Mouse (Mus musculus): ENCODE measurements around the gene Plaur.
"Not testable (repeated sequence)": the region's sequence is repeated elsewhere in the genome, so short reads cannot be mapped to it uniquely, and the experiment has no call there.

Gene Plaur

DNA sequence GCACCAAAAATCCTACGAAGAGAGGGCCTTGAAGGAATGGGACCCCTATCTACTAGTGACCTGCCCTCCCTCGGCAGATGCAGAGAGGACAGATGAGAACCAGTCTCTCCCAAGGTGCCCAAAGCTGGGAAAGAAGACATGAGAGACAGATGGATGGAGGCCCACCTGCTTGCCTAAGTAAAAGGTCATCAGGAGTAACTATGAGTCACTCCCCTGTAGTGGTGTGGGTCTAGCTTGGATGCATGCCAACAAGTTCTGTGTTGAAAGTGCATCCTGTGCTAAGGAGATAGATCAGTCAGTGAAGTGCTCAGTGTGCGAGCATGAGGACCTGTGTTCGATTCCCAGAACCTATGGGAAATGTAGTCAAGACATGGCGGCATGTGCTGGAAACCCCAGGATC, 16.6 kb downstream of the Plaur start:
- no peak for DNase-seq (ENCODE audit: low spot score)

DNA sequence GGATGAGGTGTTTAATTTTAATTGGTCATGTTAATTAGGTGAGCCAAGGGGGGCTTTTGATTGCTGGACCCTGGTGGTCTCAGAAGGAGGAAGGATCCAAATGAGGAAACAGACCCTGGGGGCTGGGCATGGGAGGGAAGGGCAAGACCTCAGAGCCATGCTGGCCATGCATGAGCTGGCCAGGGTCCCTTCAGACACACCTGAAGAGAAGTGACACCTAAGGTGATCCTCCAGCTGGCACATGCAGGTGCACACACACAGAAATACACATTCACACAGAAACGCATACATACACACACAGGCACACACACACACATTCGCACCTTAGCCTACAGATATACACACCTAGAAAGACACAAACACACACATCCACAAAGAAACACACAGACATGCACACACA, 17.4 kb downstream of the Plaur start:
- no peak for DNase-seq (ENCODE audit: low spot score)

DNA sequence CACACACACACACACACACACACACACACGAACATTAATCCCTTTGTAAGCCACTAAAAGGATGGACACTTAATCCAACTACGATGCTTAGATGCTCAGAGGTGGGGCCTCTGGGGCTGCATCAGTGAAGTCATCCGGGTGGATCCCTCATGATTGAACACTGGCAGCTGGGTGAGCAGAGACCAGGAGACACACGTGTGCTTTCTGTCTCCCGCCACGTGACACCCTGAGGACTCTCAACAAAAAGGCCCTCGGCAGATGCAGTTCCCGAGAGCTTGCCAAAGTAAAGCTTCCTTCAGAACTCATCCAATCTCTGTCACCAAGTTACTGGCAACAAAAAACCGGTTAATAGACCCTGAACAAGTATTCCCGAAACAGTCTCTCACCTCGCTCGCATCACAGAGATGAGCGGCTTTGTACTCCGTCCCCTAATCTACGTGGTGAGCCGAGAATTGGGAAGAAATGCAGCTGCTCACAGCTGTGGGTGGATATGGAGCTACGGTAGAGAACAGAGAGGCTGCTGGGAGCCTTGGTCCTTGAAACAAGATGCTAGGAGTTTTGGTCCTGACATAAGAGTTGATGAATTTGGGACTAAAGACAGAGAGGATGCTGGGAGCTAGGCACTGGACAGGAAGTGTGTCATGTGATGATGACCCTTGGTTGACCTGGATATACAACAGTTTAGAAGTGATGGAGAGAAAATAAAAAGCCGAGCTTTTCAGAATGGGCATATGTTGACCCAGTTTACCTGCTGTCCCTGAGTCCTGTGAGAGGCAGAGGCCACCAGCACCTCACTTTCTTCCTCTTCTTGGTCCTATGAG, 18.0 kb downstream of the Plaur start:
- DNase-seq (ENCODE audit: low spot score), result no peak

DNA sequence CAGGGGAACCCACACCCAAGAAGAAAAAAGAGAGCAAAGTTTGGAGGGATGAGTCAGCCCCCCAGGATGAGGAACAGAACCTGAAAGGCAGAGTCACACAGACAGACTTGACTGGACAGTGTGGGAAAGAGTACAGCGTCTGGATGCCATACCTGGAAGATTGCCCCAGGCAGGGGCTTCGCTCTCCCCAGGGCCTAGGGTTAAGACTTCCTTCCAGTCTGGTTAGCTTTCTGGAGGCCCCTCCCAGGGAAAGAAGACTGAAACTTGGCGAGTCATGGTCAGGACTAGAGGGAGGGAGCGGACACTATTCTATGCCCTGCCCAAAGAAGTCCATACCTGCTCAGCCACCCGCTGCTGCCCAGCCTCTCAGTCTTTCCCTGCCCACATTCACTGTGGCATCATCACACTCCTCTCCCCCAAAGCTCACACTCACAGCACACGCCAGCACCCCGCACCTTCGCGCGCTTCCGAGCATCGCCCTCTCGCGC, 18.7 kb downstream of the Plaur start:
- DNase-seq (ENCODE audit: low spot score), result no peak

DNA sequence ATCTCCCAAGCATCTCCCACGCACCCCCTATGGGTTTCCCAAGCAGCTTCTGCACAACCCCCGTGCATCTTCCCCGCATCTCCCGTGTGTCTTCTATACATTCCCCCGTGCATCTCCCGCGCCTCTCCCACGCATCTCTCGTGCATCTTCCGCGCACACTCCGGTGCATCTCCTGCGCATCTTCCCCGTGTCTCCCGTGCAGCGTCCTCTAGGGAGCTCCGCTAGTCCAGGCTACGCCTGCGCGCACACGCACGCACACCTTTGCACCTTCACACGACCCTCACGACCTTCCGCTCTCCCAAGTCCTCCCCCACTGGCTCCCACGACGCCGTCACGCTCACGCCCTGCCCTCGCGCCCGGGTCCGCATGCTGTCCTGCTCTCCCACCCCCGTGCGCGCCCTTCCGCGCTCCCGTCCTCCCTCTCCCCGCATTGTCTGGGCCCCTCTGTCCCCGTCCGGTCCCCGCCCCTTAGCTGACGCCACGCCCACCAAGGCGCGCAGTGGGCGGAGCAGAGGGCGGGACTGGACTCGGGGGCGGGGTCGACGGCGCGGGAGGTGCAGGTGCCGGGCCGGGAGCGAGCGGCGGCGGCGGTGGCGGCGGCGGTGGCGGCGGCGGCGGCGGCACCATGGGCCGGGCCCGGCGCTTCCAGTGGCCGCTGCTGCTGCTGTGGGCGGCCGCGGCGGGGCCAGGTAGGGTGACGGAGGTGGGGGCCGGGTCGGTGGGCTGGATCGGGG, 19.4 kb downstream of the Plaur start, which contains the start of gene Cadm4:
Gene Cadm4, plus strand, starts transcription at position 550 of the 734 bp plus-strand sequence.
- DNase-seq (ENCODE audit: low spot score), result peak; percentile 85

DNA sequence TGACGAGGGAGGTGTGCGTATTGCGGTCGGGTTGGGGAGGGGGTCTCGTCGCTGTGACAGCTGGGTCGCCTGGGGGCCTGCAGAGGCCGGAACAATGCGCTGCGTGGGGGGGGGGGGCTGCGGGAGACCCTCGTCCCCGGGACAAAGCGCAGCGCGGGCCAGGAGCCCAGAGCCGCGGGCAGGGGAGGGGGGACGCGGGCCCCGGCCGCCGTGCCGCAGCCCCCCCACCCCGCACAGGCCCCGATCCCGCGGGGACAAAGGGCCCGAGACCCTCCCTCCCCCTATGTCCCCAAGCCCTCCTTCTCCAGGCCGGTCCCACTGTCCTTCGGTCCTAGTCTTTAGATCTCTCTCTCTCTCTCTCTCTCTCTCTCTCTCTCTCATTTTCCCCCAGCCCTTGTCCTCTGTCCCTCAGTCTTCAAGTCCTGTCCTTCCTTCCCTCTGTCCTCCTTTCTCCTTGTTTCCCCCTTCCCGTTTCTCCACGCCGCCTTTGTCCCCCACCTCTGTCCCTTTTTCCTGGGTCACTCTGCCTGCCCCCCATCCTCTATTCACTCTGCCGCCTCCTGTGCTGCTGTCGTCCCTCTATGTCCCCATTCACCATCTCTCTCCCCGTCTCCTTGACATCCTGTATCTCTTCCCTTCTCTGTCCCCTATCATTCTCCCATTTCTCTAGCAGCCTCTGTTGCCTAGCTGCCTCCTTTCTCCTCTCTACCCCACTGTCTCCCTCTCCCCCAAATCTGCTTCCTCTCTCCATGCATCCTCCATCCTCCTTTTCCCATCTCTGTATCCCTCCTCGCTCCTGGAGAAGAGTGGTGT, 20.1 kb downstream of the Plaur start:
- DNase-seq (ENCODE audit: low spot score), result no peak

DNA sequence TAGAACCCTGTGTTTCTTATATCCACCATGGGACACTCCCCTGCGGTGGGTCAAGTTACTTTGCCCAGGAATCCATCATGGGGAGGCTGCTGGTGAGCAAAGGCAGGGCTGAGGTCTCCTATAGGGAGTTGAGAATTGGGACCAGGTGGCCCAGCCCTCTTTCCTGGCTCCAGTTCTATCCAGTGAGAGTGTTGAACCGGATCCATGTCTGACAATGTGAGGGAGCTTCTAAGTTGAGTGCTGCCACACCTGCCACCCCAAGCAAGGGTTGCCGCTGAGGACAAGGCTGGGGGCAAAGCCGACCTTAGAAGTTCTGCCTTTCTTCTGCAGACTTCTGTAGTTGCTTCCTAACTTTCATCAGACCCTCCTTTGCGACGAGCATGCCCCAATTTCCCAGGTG, 21.0 kb downstream of the Plaur start:
- not testable (repeated sequence) for DNase-seq (ENCODE audit: low spot score)

DNA sequence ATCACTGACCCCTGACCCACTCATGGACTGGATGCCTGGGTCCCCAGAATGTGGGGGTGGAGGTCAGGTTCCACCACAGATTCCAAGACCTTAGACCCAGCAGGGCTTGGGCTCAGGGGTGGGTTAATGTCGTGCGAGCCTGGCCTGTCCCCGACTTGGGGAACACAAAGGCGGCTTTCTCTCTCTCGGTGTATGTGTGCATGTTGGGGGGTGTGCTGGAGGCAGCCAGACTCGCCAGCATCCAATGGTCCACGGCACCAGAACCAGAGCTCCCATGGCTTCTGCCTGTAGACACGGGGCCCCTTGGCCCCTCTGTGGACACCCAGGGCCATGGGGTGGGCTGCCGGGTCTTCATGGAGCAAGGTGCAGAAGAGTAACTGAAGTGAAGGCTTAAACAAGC, 23.2 kb downstream of the Plaur start:
- no peak for DNase-seq (ENCODE audit: low spot score)

DNA sequence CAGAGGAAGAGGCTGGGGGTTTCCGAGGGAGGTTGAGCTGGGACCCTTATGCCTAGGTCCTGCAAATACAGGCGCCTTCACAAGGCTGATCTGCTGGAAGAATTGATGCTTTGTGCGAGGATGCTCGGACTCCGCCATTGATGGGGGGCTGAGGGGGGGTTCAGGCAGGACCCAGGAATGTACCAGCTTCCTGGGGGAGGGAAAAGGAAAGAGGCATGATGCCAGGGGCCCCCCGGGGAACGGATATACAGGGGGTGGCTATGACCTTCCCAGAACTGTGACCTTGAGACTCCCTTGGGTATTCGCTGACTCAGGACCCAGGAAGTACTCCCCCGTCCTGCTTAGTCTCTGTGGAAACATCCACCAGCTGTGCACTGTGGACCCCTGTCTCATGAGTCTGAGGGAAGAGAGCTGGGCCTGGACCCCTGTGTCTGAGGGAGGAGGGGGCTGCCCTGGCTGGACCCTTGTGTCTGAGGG, 24.4 kb downstream of the Plaur start:
- no peak for DNase-seq (ENCODE audit: low spot score)

DNA sequence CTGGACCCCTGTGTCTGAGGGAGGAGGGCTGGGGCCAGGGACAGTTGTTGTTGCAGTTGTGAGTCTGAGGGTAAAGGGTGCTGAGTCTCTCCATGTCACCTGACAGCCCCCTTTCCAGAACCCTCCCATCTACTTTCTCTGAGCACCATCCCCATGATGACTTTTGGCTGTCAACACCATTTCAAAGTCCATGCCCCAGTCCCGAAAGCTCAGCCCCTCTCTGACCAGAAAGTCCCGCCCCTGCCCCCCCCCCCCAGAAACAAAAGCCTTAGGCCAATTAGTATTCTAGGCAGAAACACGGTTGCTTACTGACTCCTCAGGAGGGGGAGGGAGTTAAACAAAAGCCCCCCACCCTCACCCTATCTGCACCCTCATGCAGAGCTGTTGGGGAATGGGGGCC, 25.1 kb downstream of the Plaur start:
- DNase-seq (ENCODE audit: low spot score), result no peak

DNA sequence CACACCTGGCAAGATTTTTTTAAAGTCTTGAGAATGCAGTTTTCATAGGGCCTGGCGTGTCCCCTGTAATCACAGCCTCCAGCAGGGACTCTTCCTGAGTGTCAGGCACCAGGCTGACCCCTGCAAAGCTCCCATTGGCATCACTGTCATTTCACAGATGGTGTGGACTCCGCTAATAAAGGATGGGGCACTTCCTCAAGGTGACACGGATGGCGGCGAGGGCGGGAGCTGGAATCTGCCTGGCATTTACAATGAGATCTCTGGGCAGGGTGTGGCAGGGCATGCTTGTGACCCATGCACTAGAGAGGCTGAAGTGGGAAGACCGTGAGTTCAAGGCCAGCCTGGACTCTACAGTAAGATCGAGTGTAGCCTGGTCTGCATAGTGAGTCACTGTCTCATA, 26.0 kb downstream of the Plaur start:
- no peak for DNase-seq (ENCODE audit: low spot score)

DNA sequence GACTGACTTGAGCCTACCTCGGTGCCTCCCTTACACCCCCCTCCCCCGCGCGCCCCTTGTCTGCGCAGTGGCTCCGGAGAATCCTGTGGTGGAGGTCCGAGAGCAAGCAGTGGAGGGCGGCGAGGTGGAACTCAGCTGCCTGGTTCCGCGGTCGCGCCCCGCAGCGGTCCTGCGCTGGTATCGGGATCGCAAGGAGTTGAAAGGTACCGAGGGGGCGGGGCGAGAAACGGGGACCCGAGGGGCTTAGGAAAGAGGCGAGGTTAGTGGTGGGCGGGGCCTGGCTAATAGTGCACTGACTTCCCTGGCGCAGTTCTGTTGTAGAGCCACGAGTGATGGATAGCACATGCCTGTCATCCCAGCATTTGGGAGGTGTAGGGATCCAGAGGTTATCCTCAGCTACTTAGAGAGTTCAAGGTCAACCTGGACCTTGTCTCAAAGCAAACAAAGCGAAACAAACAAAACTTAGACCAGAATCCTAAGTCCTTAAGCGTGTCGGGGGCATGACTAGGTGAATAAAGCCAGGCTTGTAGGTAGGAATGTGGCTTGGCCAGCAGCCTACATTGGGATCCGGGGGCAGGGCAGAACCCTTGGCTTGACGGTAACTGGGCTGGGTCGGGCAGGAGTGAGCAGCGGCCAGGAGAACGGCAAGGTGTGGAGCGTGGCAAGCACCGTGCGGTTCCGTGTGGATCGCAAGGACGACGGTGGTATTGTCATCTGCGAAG, 37.7 kb downstream of the Plaur start:
- DNase-seq (ENCODE audit: low spot score), result no peak

DNA sequence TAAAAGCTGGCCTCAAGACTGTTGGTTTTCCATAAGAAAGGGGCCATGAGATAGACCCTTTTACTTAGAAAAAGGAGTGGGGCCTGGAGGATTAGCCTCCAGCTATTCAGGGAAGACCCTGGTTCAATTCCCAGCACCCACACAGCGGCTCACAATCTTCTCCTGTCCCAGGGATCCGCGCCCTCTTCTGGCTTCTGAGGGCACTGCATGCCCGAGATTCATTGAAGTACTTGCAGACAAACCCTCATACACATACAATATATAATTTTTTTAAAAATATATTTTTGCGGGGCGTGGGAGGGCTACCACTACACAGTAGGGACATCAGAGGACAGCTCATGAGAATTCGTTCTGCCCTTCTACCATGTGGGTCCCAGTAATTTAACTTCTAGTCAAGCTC, 38.6 kb downstream of the Plaur start:
- no peak for DNase-seq (ENCODE audit: low spot score)

DNA sequence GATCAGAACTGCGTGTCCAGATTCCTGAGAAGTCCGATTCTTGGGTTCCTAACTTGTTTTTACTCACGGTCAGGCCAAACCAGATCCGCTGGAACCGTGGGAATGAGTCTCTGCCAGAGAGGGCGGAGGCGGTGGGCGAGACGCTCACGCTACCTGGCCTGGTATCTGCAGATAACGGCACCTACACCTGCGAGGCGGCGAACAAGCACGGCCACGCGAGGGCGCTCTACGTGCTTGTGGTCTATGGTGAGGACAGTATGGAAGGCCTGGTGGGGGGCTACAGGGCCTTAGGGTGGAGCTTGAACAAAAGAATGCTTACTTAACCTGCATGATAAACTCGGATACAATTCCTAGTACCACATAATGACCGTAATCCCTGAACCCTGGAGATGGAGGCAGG, 39.2 kb downstream of the Plaur start:
- DNase-seq (ENCODE audit: low spot score), result no peak

DNA sequence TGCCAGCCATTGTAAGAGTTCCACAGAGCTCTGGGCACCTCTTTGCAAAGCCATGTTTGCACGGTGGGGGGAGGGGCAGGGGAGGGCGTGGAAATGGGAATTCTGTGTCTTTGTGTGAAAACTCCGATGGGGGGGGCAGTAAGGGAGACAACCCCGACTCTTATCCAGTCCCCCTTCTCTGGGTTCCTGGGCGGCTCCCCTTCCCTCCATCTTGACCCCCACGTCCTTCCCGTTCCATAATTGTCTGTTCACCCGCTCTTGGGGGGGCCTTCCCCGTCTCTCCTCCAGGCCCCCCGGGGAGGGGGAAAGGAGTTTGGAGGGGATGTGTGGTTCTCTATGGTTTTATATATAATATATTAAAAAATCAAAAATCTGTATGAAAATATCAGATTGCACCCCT, 41.7 kb downstream of the Plaur start:
- no peak for DNase-seq (ENCODE audit: low spot score)

DNA sequence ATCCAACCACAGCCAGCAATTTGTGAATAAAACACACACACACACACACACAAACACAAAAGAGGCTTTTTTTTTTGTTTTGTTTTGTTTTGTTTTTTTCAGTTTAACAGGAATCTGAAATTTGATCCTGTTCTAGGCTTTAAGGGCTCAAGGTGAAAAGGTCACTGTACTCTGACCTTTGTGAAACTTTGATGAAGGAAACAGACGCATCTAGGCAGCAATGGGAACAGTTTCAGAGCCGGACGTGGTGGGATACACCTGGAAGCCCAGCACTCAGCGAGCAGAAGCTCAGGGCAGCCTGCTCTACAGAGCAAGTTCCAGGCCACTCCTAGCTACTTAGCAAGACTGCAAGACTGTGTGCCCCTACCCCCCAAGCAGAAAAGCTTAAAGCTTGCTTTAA, 42.6 kb downstream of the Plaur start:
- no peak for DNase-seq (ENCODE audit: low spot score)

DNA sequence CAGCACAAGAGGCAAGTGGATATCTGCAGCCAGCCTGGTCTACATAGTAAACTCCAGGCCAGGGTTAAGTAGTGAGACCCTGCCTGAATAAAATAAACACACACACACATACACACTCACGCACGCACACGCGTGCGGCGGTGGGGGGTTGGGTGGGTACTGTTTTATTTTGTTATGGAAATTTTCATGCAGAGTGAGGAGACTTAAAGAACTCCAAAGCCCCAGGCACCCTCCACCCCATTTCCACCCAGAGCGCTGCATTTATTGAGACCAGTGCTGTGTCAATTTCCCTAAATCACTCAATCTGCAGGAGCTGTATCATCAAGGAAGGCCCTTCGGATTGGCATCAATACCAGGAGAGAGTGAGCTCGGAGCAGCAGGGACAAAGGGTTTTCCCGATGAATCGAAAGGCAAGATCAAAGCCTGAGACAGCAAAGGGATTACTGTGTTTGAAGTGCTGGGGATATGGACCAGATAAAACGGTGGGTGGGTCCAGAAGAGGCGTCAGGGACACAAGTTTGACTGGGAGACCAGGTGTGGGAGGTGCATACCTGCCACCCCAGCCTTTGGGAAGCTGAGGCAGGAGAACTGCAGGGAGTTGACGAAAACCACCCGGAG, 43.3 kb downstream of the Plaur start:
- DNase-seq (ENCODE audit: low spot score), result no peak

DNA sequence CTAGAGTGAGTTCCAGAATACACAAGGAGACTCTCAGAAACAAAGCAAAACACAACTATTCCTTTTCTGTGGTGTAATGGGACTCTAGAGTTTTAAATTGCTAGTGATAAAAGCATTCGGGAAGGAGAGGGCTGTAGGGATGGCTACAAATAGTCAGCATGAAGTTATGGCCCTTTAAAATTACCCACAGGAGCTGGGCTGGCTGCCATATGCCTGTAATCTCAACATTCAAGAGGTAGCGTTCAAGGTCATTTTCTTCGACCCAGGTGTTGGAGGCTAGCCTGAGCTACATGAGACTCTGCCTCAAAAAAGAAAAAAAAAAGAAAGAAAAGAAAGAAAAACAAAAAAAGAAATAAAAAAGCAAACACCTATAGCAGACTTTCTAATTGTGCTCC, 43.8 kb downstream of the Plaur start:
- DNase-seq (ENCODE audit: low spot score), result no peak

DNA sequence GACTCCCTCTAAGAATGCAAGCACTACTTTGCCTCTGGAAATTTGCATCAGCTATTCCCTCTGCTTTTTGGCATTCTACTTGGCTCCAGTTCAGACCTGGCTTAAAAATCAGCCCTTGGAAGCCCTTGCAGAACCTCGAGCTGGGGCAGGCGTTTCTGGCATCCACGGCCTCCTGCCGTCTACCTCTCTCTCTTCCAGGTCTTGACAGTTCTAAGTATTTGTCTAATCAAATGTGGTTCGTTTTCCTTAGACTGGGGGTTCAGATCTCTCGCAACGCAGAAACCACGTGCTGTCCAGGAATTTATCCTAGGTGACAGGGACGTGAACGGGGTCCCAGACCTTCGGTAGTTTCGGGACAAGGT, 44.2 kb downstream of the Plaur start:
- no peak for DNase-seq (ENCODE audit: low spot score)

DNA sequence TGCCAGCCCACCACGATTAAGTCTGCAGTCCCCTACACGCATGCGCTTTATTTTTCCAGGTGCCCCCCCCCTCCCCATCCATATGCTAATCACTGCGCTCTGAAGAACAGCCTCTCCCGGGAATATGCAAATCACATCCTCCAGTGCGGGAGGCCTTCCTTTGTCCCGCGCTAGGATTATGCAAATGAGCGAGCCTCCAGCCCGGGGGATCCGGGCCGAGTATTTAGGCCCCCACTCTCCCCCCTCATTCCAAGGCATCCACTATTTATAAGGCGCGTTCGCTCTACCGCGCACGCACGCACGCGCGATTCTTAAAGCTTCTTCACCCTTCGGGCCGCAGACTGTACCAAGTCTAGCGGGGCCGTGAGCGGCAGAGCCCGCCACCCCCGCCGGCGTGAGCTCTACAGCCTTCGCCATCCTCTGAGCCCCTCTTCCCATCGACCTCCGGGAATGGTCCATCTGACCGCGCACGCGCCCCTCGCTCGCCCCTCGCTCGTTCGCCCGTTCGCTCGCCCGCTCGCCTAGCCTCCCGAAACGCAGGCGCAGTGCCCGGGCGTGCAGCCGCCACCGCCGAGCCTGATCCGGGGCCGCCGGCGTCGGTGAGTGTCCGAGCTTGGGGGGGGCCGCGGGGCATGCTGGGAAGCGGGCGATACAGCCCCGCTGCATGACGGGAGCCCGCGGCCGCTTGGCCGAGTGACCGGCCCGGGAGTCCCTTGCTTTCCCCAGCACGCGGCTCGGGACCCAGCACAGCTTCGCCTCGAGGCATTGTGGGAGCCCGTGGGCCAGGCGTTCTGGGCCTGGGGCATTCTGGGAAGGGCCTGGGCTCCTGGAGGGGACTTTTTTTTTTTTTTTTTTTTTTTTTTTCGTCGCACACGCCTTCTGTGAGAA, 44.8 kb downstream of the Plaur start, which contains the start of gene Zfp428:
Gene Zfp428, plus strand, starts transcription at position 169 of the 888 bp plus-strand sequence.
- DNase-seq (ENCODE audit: low spot score), result peak; percentile 89

Data from yolk sac, embryonic 10.5 days (tissue).